Mouse (Mus musculus) olfactory bulb, adult 2 months (tissue): ENCODE data around the gene Spag4.

ENCODE experiments used
- CTCF ChIP-seq: fragments of 200-500 bp; IDR thresholded peaks from 2 replicates; pipeline ENCODE4 v1.5.1; 2012; ENCODE audit warnings: low read depth, mild to moderate bottlenecking, low read length, moderate library complexity; ENCODE audit not compliant: insufficient read depth
- POLR2A ChIP-seq: fragments of 200-500 bp; IDR thresholded peaks from 2 replicates; pipeline ENCODE4 v1.6.1; 2012; ENCODE audit warnings: mild to moderate bottlenecking, low read depth, low read length, moderate library complexity; ENCODE audit not compliant: insufficient read depth

DNA sequence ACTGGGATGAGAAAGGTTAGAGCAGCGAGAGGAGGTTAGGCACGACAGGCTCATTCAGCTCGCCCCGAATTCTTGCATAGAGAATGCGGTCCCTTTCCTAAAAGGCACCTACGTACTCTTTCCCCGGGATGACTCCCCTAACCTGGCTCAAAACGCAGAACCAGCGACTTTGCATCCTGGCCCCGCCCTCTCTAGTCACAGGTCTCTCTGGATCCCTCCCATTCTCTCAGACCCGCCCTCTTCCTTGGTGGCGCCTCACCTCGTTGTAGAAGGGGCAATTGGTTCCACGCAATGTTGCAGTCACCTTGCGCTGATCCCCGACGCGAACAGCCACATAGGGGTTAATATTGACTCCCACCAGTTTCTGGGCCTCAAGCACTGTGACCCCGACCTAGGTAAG is 17.0 kb upstream of the Spag4 start:
- TF ChIP-seq CTCF: no peak
- TF ChIP-seq POLR2A: no peak
